Mouse (Mus musculus): ENCODE measurements around the gene Hist1h2bf.
"Not testable (repeated sequence)": the region's sequence is repeated elsewhere in the genome, so short reads cannot be mapped to it uniquely, and the experiment has no call there.

The Hist1h2bf gene

DNA sequence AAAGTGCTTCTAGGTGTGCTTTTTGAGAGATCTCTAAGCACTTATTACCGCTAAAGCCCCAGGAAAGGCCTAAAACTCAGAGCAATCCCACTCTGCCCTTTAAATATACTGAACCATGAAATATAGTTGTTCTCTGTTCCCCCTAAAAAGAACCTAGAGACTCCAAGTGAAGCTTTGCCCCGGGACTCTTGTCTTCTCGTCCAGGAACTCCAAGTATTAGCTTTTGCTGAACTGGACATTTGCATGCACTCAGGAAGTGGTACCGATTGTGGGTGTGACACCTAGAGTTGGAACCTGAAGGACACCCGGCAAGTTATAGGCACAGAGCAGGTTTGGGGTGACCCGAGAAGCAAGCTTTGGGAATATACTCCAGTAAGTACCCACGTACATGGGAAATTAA is 17.2 kb upstream of the Hist1h2bf start:
- no peak for DNase-seq (ENCODE audit: low read depth, low spot score)

DNA sequence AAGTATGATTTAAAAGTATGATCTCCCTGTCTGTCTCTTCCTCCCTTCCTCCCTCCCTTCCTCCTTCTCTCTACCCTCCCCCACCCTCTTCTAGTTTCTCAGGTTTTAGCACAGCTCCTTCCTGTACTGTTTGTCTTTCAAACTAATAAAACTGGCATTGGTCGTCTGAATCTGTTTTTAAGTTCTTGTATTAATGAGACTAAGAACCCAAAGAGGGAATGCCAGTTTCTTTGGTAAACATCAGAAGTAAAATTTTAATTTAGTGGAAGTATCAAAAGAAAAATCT is 12.9 kb upstream of the Hist1h2bf start:
- no peak for DNase-seq (ENCODE audit: low read depth, low spot score)

- DNase-seq (ENCODE audit: low read depth, low spot score): no peak
Measured at GRCm38 (mm10) chr13:23586099-23586939, 12.3 kb upstream of the Hist1h2bf start.

DNA sequence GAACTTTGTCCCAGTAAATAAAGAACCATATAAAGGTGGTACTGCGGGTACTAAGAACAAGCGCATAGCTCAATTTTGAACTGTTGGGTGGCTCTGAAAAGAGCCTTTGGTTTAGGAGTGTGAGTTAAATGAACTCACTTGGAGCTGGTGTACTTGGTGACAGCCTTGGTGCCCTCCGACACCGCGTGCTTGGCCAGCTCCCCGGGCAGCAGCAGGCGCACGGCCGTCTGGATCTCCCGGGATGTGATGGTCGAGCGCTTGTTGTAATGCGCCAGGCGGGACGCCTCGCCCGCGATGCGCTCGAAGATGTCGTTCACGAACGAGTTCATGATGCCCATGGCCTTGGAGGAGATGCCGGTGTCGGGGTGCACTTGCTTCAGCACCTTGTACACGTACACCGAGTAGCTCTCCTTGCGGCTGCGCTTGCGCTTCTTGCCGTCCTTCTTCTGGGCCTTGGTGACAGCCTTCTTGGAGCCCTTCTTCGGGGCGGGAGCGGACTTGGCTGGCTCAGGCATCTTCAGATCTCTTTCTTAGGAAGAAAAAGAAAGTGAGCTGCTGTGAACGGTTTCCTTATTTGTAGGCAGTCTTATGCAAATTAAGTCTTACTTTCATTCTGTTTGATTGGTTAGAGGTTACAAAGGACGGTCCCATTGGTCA is 11.6 kb upstream of the Hist1h2bf start:
- peak; percentile 97 for DNase-seq (ENCODE audit: low read depth, low spot score)

GRCm38 (mm10) chr13:23585029-23585441 is 11.0 kb upstream of the Hist1h2bf start:
- peak; percentile 85 for DNase-seq (ENCODE audit: low read depth, low spot score)

- DNase-seq (ENCODE audit: low read depth, low spot score): no peak
Measured at GRCm38 (mm10) chr13:23584331-23584730, 10.3 kb upstream of the Hist1h2bf start.

GRCm38 (mm10) chr13:23583387-23584068 is 9.5 kb upstream of the Hist1h2bf start:
- no peak for DNase-seq (ENCODE audit: low read depth, low spot score)

- DNase-seq (ENCODE audit: low read depth, low spot score): no peak
Measured at GRCm38 (mm10) chr13:23582219-23583056, 8.4 kb upstream of the Hist1h2bf start.

- DNase-seq (ENCODE audit: low read depth, low spot score): peak; percentile 99
Measured at GRCm38 (mm10) chr13:23581408-23582218, 7.6 kb upstream of the Hist1h2bf start, which contains the start of gene Hist1h4d. Gene Hist1h4d (plus strand): TSS chr13:23581598.

DNA sequence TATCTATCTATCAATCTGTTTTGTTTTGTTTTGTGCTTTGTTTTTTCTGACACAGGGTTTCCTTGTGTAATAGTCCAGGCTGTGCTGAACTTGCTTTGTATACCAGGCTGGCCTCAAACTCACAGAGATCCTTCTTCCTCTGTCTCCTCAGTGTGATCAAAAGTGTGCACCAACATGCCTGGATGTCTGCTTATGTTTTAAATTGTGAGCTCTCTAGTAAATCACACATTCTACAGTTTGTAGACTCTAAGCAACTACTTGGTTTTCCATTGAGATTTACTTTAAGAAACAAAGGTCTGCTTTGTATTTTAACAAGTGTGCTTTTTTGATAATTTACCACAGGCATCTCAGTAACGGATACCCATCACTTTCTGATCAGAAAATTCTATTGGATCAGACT is 3.8 kb upstream of the Hist1h2bf start:
- no peak for DNase-seq (ENCODE audit: low read depth, low spot score)

GRCm38 (mm10) chr13:23576906-23577639 is 3.1 kb upstream of the Hist1h2bf start:
- DNase-seq (ENCODE audit: low read depth, low spot score): no peak

DNA sequence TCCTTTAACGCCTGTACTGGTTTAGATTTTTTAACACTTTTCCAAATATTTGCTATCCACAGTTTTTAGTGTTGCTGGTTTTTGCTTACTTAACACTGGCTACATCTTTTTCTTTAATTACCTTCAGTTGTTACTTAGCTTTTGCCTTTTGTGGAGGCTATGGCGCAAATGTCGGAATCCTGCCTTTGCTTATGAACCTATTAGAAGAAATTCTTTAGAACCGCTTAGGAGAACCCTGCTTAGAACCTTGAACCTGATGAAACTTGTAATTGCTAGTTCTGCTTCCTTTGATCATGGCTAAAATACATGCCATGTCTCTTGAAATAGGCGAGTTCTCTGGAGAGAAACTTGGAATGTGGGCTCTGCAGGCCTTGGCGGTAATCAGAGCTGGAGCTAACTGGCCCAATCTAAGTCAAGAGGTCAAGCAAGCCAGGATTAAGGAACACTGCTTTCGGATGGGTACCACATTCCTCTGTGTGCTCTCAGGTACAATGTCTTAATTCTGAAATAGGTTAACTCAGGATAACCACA is 2.4 kb upstream of the Hist1h2bf start:
- DNase-seq (ENCODE audit: low read depth, low spot score): no peak

DNA sequence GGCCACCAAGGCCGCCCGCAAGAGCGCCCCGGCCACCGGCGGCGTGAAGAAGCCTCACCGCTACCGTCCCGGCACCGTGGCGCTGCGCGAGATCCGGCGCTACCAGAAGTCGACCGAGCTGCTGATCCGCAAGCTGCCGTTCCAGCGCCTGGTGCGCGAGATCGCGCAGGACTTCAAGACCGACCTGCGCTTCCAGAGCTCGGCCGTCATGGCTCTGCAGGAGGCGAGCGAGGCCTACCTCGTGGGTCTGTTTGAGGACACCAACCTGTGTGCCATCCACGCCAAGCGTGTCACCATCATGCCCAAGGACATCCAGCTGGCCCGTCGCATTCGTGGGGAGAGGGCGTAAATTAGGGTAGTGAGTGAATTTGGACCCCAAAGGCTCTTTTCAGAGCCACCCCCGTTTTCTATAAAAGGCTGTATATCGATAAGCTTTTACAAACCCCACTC is 1.9 kb upstream of the Hist1h2bf start:
- DNase-seq (ENCODE audit: low read depth, low spot score): not testable (repeated sequence)

- DNase-seq (ENCODE audit: low read depth, low spot score): peak; percentile 91
Measured at GRCm38 (mm10) chr13:23575271-23575851, 1.4 kb upstream of the Hist1h2bf start, which contains the start of gene Hist1h3d. Gene Hist1h3d (plus strand): TSS chr13:23575763.

- DNase-seq (ENCODE audit: low read depth, low spot score): not testable (repeated sequence)
Measured at GRCm38 (mm10) chr13:23574546-23575170, 662 bp upstream of the Hist1h2bf start.

DNA sequence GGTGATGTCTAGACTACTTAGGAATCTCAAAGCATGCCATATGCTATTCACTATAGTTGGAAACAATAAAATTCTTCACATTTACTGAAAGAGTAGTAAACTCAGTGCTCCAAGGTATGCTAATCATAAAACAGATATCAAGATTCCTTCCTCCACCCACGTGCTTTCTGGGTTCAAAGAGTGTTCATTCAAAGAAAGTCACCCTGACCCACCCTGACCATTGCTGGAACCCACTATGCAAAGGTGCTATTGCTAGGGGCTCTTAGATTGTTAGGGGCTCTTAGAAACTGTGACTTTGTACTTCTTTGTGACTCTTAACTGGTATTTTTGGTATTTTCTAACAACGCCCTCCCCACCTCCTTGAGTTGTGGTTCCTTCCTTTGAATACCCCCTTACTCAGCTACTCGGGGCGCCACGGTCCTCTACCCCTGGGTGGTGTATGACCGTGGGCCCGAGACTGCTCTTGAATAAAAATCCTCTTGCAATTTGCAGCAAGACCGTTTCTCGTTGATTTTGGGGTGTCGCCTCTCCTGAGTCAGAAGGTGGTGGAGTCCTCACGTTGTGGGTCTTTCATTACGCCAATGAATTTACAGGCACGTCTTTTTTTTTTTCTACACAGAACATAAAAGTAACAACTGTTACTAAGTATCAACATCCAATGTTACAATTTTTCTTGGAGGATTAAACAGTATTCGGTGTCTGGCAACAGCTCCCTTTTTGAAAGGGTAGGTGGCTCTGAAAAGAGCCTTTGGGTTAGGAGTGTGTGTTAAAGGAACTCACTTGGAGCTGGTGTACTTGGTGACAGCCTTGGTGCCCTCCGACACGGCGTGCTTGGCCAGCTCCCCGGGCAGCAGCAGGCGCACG is 730 bp downstream of the Hist1h2bf start:
- not testable (repeated sequence) for DNase-seq (ENCODE audit: low read depth, low spot score)

- no peak for DNase-seq (ENCODE audit: low read depth, low spot score)
Measured at GRCm38 (mm10) chr13:23572218-23573033, 1.6 kb downstream of the Hist1h2bf start.
